Mouse (Mus musculus): Measurements from ENCODE around the gene Itch. TPM values are rescaled to one million over a fixed set of nuclear protein-coding genes. Genes with fewer than 3 reads are reported as not detected.

The Itch gene
- polyA plus RNA-seq (2012; fragmentation: generic; extraction: Trizol) = 1 to 10 TPM in 1 of 2 experiments, under 1 TPM in 1; 0.35 to 5.0 TPM

GRCm38 (mm10) chr2:155133011-155133976, at the start of gene Itch:
Itch (plus strand) TSS chr2:155133509.

GRCm38 (mm10) chr2:155236362-155236992, 103.2 kb downstream of the Itch start, which contains the start of gene Dynlrb1:
Dynlrb1 (plus strand) TSS chr2:155236533.

DNA sequence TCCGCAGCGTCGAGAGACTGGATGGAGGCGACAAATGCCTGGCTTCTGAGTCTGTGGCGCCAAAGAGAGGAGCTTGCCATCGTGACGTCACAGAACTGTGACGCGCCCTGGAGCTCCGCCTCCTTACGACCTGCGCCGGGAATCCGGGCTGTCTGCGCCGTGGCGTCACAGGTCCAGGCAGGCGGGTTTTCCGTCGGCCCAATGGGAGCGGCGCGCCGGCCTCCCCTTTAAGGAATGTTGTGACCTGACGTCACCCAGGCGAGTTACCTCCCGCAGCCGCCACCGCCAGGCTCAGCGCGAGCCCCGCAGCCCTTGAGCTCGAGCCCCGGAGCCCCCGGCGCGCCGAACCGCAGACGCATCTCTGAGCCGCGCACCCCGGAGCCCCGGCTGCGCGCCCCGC, 142.9 kb downstream of the Itch start, which contains the start of gene Map1lc3a:
TSS of gene Map1lc3a (plus strand) at position 103 of the 400 bp plus-strand sequence.

Other genes starting within 250 kb of the Itch start
- 10 to 100 TPM; 10.6 to 30.8 TPM for gene Eif2s2, start 240.6 kb upstream of the Itch start, polyA plus RNA-seq (2012; fragmentation: generic; extraction: Trizol)
- under 1 TPM in 1 of 2 experiments, not detected in 1; 0.02 TPM for gene Gm14226, start 115.2 kb upstream of the Itch start, polyA plus RNA-seq (2012; fragmentation: generic; extraction: Trizol)
- gene Ahcy, start 59.0 kb upstream of the Itch start, polyA plus RNA-seq (2012; fragmentation: generic; extraction: Trizol) = 10 to 100 TPM; 21.0 to 53.0 TPM
- gene Dynlrb1, start 103.0 kb downstream of the Itch start, polyA plus RNA-seq (2012; fragmentation: generic; extraction: Trizol) = 100 to 1,000 TPM; 276 to 566 TPM
- gene Map1lc3a, start 142.8 kb downstream of the Itch start, polyA plus RNA-seq (2012; fragmentation: generic; extraction: Trizol) = 100 to 1,000 TPM; 139 to 209 TPM
- 10 to 100 TPM; 20.6 to 27.7 TPM for gene Pigu, start 223.9 kb downstream of the Itch start, polyA plus RNA-seq (2012; fragmentation: generic; extraction: Trizol)
- gene Trp53inp2, start 247.6 kb downstream of the Itch start, polyA plus RNA-seq (2012; fragmentation: generic; extraction: Trizol) = 10 to 100 TPM in 1 of 2 experiments, 1 to 10 TPM in 1; 2.3 to 16.7 TPM

All from C3H10T1/2 (cell line).